Mouse (Mus musculus) adrenal gland, postnatal 10 days (tissue): ENCODE results near the gene Axin2. TPM values are rescaled to one million over a fixed set of nuclear protein-coding genes. Genes with fewer than 3 reads are reported as not detected.

Source experiments
- DNase-seq: peaks from one replicate; pipeline ENCODE4 v3.0.0; 2021; ENCODE audit warnings: mixed read lengths
- total RNA-seq, 2 experiments: library from RNA; stranded (reverse); gene quantifications; 2 replicates each; pipeline ENCODE4 v1.2.3; 2021

The Axin2 gene
- total RNA-seq, 2 experiments from 2014 or later = 31.5 to 35.3 TPM

- no peak for DNase-seq
Measured at GRCm38 (mm10) chr11:108902303-108902702, 17.8 kb upstream of the Axin2 start.

- no peak for DNase-seq
Measured at GRCm38 (mm10) chr11:108906590-108907254, 13.4 kb upstream of the Axin2 start.

GRCm38 (mm10) chr11:108909396-108910195 lies 10.6 kb upstream of the Axin2 start:
- DNase-seq = no peak

DNA sequence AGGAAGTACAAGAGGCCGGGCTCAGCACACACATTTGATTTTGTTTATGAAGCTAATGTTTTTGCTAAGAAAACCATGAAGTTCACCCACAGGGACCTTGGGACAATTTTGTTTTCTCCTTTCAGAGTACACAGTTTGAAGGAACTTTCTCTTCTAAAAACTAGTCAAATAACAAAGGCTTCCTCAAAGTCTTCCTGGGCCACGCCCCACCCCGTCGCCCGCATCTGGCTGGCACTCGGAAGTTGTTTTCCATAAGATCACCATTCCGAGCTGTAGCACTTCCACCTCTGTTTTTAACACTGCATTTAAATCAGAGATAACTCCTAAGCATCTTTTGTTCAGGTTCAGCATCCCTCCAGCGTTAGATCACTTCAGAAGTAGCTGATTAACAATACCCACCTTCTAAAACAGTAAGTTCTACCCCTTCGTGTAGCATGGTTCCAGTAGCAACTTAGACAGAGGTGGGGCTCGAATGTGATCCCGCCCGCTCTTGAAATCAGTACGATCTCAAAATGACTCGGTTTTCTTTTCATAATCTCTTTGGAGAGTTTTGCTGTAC lies 9.7 kb upstream of the Axin2 start:
- DNase-seq = no peak

DNA sequence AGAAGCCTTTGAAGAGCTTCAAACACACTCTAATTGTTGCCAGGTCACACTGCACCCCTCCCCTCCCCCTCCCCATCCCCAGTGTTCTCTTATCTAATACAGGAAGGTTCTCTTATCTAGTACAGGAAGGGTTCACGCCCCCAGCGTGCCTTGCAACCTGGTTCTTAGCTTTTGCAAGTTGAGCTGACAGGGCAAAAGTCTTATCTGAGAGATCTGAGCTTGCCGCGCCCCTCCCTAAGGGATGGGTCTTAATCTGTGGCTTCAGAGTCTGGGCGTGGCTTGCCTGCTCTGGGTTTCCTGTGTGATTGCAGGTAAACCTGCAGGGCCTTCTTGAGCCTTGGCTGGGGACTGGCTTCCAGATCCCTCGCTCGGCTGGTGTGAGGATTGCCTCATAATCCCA lies 9.2 kb upstream of the Axin2 start:
- no peak for DNase-seq

DNA sequence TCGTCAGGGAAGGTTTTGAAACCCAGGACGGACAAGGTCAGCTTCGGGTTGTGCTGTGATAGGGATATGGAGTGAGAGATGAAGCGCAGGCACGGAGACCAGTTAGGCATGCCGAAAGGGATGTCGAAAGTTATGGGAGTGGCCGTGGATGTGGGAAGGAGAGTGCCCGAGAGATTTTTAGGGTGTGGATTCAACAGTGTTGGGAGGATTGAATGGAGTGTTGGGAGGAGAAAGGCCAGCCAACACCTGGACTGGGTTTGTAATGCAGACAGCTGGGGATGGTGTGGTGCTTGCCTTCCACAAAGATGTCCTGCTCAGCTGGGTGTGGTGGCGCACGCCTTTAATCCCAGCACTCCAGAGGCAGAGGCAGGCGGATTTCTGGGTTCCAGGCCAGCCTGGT lies 8.0 kb upstream of the Axin2 start:
- DNase-seq = no peak

- no peak for DNase-seq
Measured at GRCm38 (mm10) chr11:108917422-108918324, 2.5 kb upstream of the Axin2 start.

DNA sequence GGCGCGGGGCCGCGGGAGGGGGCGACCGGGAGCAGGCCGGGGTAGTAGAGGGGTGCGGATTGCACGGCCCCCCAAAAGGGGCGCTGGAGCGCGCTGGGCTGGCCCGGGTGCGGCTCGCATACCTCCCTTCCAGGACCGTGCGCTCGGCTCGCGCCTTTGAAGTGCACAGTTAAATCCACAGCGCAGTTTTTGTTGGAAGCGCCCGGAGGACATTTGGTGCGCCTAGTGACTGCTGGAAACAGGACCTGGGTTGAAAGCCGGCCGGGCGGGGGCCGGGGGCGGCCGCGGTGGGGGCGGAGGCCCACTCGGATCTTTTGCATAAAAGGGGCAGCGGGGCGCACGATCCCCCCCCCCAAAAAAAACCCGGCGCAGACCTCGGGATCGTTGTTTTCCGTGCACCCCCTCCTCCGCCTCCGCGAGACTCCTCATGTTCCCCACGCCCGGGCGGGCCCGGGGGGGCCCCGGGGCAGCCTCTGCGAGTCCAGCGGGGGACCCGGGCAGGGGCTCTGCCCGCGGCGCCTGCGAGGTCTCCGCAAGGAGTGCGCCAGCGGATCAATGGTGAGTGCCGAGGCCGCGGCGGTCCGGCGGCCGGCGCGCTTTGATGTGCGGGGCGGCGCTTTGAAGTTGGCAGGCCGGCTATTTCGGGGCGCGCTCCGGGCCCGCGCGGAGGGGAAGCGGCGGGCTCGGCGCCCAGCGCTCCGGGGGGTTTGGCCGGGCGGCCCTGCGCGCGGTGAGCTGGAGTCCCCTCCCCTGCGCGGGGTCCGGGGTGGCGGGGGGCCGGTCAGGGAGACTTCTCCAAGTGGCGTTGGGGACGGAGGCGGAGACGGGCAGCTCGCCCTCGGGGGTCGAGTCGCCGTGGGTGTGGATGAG lies 722 bp downstream of the Axin2 start:
- DNase-seq = peak; percentile 90

GRCm38 (mm10) chr11:108921506-108922455 lies 1.6 kb downstream of the Axin2 start:
- DNase-seq = peak; percentile 57

GRCm38 (mm10) chr11:108922511-108923187 lies 2.5 kb downstream of the Axin2 start:
- no peak for DNase-seq

GRCm38 (mm10) chr11:108923188-108923575 lies 3.0 kb downstream of the Axin2 start:
- DNase-seq = no peak

GRCm38 (mm10) chr11:108923781-108924180 lies 3.6 kb downstream of the Axin2 start:
- DNase-seq = no peak

- peak; percentile 18 for DNase-seq
Measured at GRCm38 (mm10) chr11:108924346-108924745, 4.2 kb downstream of the Axin2 start.

DNA sequence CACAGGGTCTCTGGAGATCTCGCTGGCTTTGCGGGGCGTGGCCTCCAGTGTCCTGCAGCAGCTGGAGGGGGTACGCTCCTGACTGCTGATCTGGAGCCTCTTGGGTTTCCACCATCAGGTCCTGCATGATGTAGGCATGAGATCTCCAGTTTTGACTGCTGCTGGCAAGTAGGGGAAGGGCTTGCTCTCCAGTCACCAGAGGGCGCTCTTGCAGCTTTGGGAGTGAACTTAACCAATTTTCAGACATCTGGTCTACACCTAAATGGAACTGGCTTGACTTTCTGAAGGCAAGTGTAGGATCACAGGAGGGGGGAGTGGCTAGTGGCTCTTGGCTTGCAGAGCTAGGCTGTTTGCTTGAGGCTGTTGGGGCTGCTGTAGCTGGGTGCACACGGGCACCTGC lies 5.1 kb downstream of the Axin2 start:
- peak; percentile 92 for DNase-seq

GRCm38 (mm10) chr11:108925826-108926225 lies 5.7 kb downstream of the Axin2 start:
- DNase-seq = no peak

GRCm38 (mm10) chr11:108926345-108927092 lies 6.4 kb downstream of the Axin2 start:
- no peak for DNase-seq

DNA sequence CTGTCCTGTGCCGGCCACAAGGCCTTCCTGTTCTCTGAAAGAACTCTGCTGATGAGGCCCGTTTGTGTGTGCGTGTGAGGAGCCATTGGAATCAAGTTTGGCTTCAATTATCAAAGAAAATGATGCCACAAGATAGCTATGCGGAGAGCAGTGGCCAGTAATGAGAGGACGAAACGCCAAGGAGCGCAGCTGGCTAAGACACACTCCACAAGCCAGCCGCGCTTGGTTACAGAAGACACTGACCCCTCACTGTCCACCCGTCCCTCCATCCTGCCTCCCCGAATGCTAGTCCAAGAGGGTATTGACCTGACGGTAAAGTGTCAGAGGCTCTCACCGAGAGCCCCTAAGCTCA lies 6.9 kb downstream of the Axin2 start:
- DNase-seq = peak; percentile 21

DNA sequence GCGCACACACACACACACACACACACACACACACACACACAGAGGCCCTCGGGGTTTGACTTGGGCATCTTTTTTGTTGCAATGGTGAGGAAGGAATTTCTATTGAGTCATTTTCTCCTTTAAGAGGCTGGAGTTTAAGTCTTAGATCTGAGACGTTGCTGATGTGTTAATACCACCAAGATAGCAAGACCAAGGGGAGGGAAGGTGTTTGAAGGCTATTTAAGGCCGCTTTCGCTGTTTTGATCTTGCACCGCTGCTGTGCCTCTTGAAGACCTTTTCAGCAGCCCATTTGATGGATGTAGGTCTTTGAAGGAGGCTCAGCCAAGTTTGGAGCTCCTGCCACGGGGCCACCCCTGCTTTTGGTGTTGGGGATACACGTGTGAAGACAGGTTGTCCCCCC lies 7.9 kb downstream of the Axin2 start:
- DNase-seq = no peak

DNA sequence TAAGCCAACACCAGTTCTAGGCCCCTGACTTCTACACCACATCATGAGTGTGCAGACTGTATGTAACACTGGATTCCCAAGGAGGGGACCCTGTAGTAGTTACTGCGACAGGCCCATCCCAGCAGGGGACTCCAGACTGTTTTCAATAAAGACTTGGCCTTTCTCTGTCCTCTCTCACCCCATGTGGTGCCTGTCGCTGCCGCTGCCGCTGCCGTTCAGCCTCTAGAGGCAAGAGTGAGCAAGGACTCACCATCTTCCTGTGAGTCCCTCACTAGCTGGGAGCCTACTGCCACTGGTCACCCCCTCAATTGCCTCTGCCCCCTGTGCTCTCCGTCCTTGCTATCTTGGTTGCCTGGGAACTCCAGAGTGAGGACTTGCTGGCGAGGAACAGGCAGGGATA lies 8.6 kb downstream of the Axin2 start:
- DNase-seq = no peak
